Mouse (Mus musculus): Measurements from ENCODE around the gene Hoxa3. TPM values are rescaled to one million over a fixed set of nuclear protein-coding genes. Genes with fewer than 3 reads are reported as not detected.

The Hoxa3 gene
- polyA plus RNA-seq, 1 experiment from 2014 or later: 16.0 TPM

DNA sequence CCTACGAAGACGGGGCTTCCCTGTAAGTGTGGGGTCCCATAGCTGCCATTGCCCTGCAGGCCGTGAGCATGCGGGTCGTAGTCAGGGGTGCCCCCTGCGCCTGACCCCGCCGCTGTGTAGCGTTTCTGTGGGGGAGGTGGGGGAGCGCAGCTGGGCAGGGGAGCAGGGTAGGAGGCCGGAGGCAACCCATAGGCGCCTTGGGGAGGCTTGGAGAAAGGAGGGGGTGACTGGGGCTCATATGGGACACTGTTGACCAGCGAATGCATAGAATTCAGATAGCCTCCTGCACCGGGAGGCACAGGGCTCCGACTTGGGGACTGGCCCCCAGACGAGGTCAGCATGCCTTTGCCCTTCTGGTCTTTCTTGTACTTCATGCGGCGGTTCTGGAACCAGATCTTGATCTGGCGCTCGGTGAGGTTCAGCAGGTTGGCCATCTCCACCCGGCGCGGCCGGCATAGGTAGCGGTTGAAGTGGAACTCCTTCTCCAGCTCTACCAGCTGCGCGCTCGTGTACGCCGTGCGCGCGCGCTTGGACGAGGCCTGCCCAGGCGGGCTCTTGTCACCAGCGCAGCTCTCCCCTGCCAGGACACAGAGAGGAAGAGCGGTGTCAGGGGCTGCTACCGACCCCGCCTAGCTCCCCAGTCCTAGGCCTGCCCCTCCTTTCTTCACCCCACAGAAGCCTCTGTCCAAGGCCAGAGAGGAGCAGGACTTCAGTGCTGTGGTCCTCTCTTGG is 42.8 kb downstream of the Hoxa3 start:
- Histone ChIP-seq H3K36me3 (ENCODE audit: control insufficient read depth, insufficient read depth, low read length) (peaks cover 15% of the 10 kb centered on the region), H3K27me3 (ENCODE audit: control insufficient read depth, insufficient read depth, low read length) (no peaks in the 10 kb centered on the region), H3K9me3 (ENCODE audit: control insufficient read depth, low read depth, low read length) (no peaks in the 10 kb centered on the region), H3K9ac (replicated peaks; ENCODE audit: low read depth, low read length) (peak overlapping the region; percentile 60), H3K4me3 (ENCODE audit: low read depth, low read length) (peak overlapping the region; percentile 78), H3K4me2 (replicated peaks; ENCODE audit: low read depth, low read length) (peak overlapping the region; percentile 61), H3K27ac (ENCODE audit: low read length) (peak overlapping the region; percentile 98), H3K4me1 (ENCODE audit: control insufficient read depth, insufficient read depth, low read length) (peaks cover 33% of the 10 kb centered on the region)
- no peak for ATAC-seq (ENCODE audit: insufficient number of reproducible peaks, insufficient read depth, low FRiP score, low read depth)
- WGBS: 8% methylated on average over 36 of the region's 40 CpGs

DNA sequence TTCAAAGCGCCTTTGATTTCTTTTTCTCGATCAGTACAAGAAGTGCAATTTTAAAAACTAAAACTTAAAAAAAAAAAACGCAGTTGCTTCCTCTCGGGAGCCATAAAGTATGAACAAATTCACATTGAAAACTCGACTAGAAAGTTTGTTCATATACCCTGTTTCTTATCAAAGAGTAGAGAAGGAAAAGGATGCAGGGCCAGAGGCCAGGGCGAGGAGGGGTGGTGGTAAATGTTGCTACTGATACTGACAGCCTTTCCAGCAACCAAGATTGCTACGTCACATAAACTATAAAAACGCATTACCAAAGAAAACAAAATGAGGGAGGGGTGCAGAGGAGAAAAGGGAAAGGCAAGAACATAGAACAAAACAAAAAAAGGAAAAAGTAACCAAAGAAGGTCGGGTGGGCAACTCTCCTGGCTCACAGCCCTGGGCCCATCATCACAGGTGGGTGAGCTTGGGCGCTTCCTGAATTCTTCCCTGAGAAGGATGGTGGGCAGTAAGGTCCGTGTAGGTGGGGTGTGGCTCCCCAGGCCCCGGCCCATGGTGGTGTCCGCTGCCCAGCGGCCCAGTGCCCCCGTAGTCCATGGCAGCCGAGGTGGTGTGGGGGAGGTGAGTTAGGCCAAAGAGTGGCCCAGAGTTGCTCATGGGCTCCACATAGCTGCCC is 43.5 kb downstream of the Hoxa3 start:
- Histone ChIP-seq H3K27me3 (ENCODE audit: control insufficient read depth, insufficient read depth, low read length) (no peaks in the 10 kb centered on the region), H3K9ac (replicated peaks; ENCODE audit: low read depth, low read length) (peak overlapping the region; percentile 60), H3K4me2 (replicated peaks; ENCODE audit: low read depth, low read length) (peak overlapping the region; percentile 61), H3K4me3 (ENCODE audit: low read depth, low read length) (peak overlapping the region; percentile 78), H3K27ac (ENCODE audit: low read length) (peak overlapping the region; percentile 98), H3K4me1 (ENCODE audit: control insufficient read depth, insufficient read depth, low read length) (peaks cover 33% of the 10 kb centered on the region), H3K36me3 (ENCODE audit: control insufficient read depth, insufficient read depth, low read length) (peaks cover 15% of the 10 kb centered on the region), H3K9me3 (ENCODE audit: control insufficient read depth, low read depth, low read length) (no peaks in the 10 kb centered on the region)
- 15% methylated on average over 16 of the region's 16 CpGs for WGBS
- ATAC-seq (ENCODE audit: insufficient number of reproducible peaks, insufficient read depth, low FRiP score, low read depth): no peak

DNA sequence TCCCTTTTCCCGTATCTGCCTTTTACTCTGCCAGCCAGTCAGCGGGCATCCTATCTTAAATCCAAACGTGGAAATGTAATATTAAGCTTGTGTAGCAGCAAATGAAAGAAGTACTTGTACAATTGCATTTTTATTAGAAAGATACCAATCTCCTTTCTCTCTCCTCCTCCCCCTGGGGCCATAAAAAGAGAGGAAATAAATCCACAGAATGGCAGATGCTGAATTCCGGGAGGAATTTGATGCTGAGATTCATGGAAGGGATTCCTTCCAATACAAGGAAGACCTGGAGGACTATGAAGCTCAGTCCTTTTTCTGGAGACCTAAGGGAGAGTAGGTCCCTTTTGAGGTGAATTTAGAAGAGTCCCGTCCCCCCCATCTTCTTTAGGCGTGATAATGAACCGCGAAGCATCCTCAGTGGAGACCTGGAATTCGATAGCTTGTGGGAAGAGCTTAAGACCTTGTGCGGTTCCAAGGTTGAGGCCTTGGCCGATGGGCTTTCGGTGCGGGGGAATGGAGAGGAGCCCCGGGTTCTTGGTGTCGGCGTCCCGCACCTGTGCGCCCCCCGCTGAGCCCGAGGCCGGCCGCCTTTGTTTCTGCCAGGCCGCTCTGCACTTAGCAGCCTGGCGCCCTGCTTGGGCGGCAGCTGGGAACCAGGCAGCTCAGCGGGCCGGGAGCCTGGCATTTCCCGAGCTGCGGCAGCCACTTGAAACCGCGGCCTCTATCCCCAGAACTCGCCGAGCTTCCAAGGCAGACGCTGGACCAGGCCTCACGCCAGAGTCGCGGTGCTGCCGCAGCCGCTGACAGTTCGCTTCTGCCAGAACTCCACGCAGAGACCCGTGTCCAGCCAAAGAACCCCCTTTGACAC is 44.7 kb downstream of the Hoxa3 start:
- H3K36me3 ChIP-seq (ENCODE audit: control insufficient read depth, insufficient read depth, low read length): peaks cover 15% of the 10 kb centered on the region
- WGBS: 4% methylated on average over 42 of the region's 42 CpGs
- ATAC-seq (ENCODE audit: insufficient number of reproducible peaks, insufficient read depth, low FRiP score, low read depth): no peak
- H3K4me1 ChIP-seq (ENCODE audit: control insufficient read depth, insufficient read depth, low read length): peaks cover 33% of the 10 kb centered on the region
- peak overlapping the region; percentile 78 for H3K9ac ChIP-seq (replicated peaks; ENCODE audit: low read depth, low read length)
- peak overlapping the region; percentile 78 for H3K4me3 ChIP-seq (ENCODE audit: low read depth, low read length)
- no peaks in the 10 kb centered on the region for H3K27me3 ChIP-seq (ENCODE audit: control insufficient read depth, insufficient read depth, low read length)
- peak overlapping the region; percentile 61 for H3K4me2 ChIP-seq (replicated peaks; ENCODE audit: low read depth, low read length)
- H3K9me3 ChIP-seq (ENCODE audit: control insufficient read depth, low read depth, low read length): no peaks in the 10 kb centered on the region
- H3K27ac ChIP-seq (ENCODE audit: low read length): peak overlapping the region; percentile 98

DNA sequence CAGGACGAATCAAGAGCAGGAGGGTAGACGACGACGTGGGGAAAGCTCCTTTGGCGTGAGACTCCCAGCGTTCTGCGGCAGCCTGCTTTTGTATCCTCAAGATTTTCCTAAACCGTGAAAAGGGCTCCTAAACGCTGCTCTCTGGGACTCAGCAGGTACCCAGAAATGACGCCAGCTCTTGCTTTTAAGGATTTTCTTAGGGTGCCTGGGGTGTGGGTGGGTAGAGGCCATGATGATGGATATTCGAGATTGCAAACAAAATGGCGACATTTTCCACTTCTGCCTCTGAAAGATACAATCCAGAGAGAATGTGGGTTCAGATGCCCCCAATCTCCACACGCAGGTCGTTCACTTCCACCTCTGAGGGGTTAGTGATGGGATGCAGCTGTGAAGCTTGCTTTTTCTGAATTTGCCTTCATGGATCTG is 45.4 kb downstream of the Hoxa3 start:
- H3K27me3 ChIP-seq (ENCODE audit: control insufficient read depth, insufficient read depth, low read length): no peaks in the 10 kb centered on the region
- peak overlapping the region; percentile 98 for H3K27ac ChIP-seq (ENCODE audit: low read length)
- WGBS: 13% methylated on average over 14 of the region's 14 CpGs
- peak overlapping the region; percentile 78 for H3K4me3 ChIP-seq (ENCODE audit: low read depth, low read length)
- no peak for ATAC-seq (ENCODE audit: insufficient number of reproducible peaks, insufficient read depth, low FRiP score, low read depth)
- peaks cover 33% of the 10 kb centered on the region for H3K4me1 ChIP-seq (ENCODE audit: control insufficient read depth, insufficient read depth, low read length)
- peaks cover 15% of the 10 kb centered on the region for H3K36me3 ChIP-seq (ENCODE audit: control insufficient read depth, insufficient read depth, low read length)
- H3K4me2 ChIP-seq (replicated peaks; ENCODE audit: low read depth, low read length): peak overlapping the region; percentile 61
- H3K9ac ChIP-seq (replicated peaks; ENCODE audit: low read depth, low read length): peak overlapping the region; percentile 78
- H3K9me3 ChIP-seq (ENCODE audit: control insufficient read depth, low read depth, low read length): no peaks in the 10 kb centered on the region

DNA sequence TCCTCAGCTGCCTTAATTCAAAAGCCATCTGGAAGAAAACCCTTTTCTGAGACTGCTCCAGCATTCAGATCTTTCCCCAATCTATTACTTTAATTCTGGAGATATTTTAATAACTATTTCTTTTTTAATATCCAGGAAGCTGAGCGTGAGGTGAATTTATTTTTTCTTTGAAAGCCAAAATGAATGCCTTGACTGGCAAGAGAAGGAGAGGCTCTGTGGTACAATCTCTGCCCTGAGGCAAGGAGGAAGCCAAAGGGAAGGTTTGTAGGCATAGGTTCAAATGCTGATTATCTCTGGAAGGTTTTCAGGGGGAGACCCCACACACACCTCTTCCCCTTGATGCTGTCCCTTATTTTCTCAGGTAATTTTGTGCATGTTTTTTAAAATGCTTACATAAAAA is 46.0 kb downstream of the Hoxa3 start:
- peak overlapping the region; percentile 61 for H3K4me2 ChIP-seq (replicated peaks; ENCODE audit: low read depth, low read length)
- no peaks in the 10 kb centered on the region for H3K9me3 ChIP-seq (ENCODE audit: control insufficient read depth, low read depth, low read length)
- peak overlapping the region; percentile 78 for H3K9ac ChIP-seq (replicated peaks; ENCODE audit: low read depth, low read length)
- H3K4me1 ChIP-seq (ENCODE audit: control insufficient read depth, insufficient read depth, low read length): peaks cover 31% of the 10 kb centered on the region
- WGBS: 30% methylated on average over 1 of the region's 1 CpGs
- peak overlapping the region; percentile 98 for H3K27ac ChIP-seq (ENCODE audit: low read length)
- H3K4me3 ChIP-seq (ENCODE audit: low read depth, low read length): peak overlapping the region; percentile 78
- H3K27me3 ChIP-seq (ENCODE audit: control insufficient read depth, insufficient read depth, low read length): no peaks in the 10 kb centered on the region
- H3K36me3 ChIP-seq (ENCODE audit: control insufficient read depth, insufficient read depth, low read length): peaks cover 15% of the 10 kb centered on the region
- no peak for ATAC-seq (ENCODE audit: insufficient number of reproducible peaks, insufficient read depth, low FRiP score, low read depth)

DNA sequence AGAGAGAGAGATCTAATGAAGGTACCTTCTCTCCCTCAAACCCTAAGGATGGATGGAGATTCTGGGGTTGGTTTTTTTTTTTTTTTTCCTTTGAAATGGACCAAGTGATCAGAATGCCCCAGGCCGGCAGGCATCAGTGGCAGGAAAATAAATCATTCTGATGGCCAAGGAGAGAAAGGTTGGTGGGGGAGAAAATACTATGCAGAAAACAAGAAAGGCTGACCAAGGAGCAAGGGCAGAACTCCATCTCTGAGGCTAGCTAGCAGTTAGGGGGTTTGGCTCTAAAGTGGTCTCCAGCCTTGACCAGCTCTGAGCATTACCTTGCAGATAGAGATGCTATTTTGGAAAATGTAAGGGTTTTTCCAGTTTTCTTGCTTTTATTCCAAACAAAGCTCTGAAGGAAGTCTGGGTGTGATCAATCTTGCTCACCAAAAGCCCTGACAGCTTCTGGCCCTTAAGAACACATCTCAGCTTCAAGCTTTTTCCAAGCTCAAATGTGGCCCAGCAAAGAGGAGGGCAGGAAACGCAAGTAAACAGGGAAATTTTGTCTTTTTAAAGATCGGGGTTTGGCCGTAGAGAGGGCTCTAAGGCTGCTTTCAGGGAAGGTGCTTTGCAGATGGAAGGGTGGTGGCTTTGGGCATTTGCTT is 46.6 kb downstream of the Hoxa3 start:
- Histone ChIP-seq H3K27me3 (ENCODE audit: control insufficient read depth, insufficient read depth, low read length) (no peaks in the 10 kb centered on the region), H3K9ac (replicated peaks; ENCODE audit: low read depth, low read length) (peak overlapping the region; percentile 78), H3K4me2 (replicated peaks; ENCODE audit: low read depth, low read length) (peak overlapping the region; percentile 61), H3K4me3 (ENCODE audit: low read depth, low read length) (peak overlapping the region; percentile 78), H3K9me3 (ENCODE audit: control insufficient read depth, low read depth, low read length) (no peaks in the 10 kb centered on the region), H3K27ac (ENCODE audit: low read length) (peak overlapping the region; percentile 98), H3K4me1 (ENCODE audit: control insufficient read depth, insufficient read depth, low read length) (peaks cover 33% of the 10 kb centered on the region), H3K36me3 (ENCODE audit: control insufficient read depth, insufficient read depth, low read length) (peaks cover 15% of the 10 kb centered on the region)
- no peak for ATAC-seq (ENCODE audit: insufficient number of reproducible peaks, insufficient read depth, low FRiP score, low read depth)
- 11% methylated on average over 4 of the region's 4 CpGs for WGBS

DNA sequence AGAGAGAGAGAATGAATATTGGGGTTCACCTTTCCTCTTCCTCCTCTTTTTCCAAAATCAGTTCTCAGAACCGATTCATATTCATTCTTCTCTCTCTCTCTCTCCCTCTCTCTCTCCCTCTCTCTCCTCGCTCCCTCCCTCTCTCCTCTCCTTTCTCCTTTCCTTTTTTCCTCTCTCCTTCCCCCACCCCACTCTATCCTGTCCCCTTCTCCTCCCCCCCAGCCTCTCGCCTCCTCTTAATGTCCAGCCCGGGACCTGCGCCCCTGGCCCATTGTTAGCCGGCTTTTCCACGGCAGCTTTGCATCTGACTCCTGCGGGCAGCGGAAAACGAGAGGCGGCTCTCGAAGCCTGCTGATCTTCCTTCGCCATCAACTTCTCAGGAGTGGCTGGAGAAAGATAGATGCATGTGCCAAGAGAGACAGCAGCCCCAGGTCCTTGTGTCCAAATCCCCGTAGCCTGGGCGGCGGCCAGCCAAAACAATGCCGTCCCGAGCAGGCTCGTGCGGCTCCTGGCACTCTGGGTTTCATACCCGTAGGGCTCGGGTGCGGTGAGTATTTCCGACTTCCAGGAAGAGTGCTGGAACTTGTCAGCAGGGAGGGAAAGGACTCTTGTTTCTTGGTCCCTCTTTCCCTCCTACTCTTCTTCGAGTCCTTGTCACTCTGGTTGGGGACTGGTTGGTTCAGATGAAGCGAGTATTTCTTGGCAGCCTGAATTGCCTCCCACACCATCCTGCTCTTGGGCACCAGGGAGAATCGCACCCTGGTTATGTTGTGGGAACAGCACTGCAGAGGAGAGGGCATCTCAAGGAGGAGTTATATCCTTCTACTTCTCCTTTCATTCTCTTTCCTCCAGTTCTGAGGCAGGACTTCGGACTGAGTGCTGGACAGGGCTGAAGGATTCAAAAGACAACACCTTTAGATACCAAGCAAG is 47.4 kb downstream of the Hoxa3 start:
- Histone ChIP-seq H3K36me3 (ENCODE audit: control insufficient read depth, insufficient read depth, low read length) (peaks cover 11% of the 10 kb centered on the region), H3K9me3 (ENCODE audit: control insufficient read depth, low read depth, low read length) (no peaks in the 10 kb centered on the region), H3K4me1 (ENCODE audit: control insufficient read depth, insufficient read depth, low read length) (peaks cover 26% of the 10 kb centered on the region), H3K4me2 (replicated peaks; ENCODE audit: low read depth, low read length) (peak overlapping the region; percentile 61), H3K27me3 (ENCODE audit: control insufficient read depth, insufficient read depth, low read length) (no peaks in the 10 kb centered on the region), H3K9ac (replicated peaks; ENCODE audit: low read depth, low read length) (peak overlapping the region; percentile 78), H3K4me3 (ENCODE audit: low read depth, low read length) (peak overlapping the region; percentile 78), H3K27ac (ENCODE audit: low read length) (peak overlapping the region; percentile 98)
- ATAC-seq (ENCODE audit: insufficient number of reproducible peaks, insufficient read depth, low FRiP score, low read depth): no peak
- whole genome bisulfite sequencing: 2% methylated on average over 28 of the region's 28 CpGs

All from stomach, embryonic 14.5 days (tissue).